Mouse (Mus musculus) embryonic fibroblast, embryonic 13.5 days (primary cell): ENCODE measurements around the gene Ccdc39. TPM values are rescaled to one million over a fixed set of nuclear protein-coding genes. Genes with fewer than 3 reads are reported as not detected.

Experiments
- H3K27ac ChIP-seq: 2 replicates; pipeline ENCODE4 v1.5.1; 2012; ENCODE audit warnings: low read length, control low read depth, inconsistent platforms; ENCODE audit not compliant: insufficient read depth
- H3K4me1 ChIP-seq: 2 replicates; pipeline ENCODE4 v1.6.1; 2011; ENCODE audit warnings: low read length; ENCODE audit not compliant: control insufficient read depth, insufficient read depth
- H3K4me3 ChIP-seq: 2 replicates; pipeline ENCODE4 v1.5.1; 2011; ENCODE audit warnings: mild to moderate bottlenecking, control low read depth, low read length; ENCODE audit not compliant: insufficient read depth
- CTCF ChIP-seq: IDR thresholded peaks from 2 replicates; pipeline ENCODE4 v1.5.1; 2011; ENCODE audit warnings: mild to moderate bottlenecking, control low read depth, low read length, moderate library complexity, borderline replicate concordance; ENCODE audit not compliant: insufficient read depth
- POLR2A ChIP-seq: IDR thresholded peaks from 2 replicates; pipeline ENCODE4 v1.6.1; 2011; ENCODE audit warnings: low read depth, mild to moderate bottlenecking, control low read depth, low read length, moderate library complexity
- polyA plus RNA-seq: library from polyadenylated mRNA; stranded (reverse); fragments of >200 nt; gene quantifications from 2 replicates; pipeline ENCODE4 v1.2.4, GENCODE M21; 2011; ENCODE audit warnings: low read depth; ENCODE audit not compliant: missing spikeins, insufficient read length

The Ccdc39 gene
- polyA plus RNA-seq, 1 experiment = 4.1 TPM

DNA sequence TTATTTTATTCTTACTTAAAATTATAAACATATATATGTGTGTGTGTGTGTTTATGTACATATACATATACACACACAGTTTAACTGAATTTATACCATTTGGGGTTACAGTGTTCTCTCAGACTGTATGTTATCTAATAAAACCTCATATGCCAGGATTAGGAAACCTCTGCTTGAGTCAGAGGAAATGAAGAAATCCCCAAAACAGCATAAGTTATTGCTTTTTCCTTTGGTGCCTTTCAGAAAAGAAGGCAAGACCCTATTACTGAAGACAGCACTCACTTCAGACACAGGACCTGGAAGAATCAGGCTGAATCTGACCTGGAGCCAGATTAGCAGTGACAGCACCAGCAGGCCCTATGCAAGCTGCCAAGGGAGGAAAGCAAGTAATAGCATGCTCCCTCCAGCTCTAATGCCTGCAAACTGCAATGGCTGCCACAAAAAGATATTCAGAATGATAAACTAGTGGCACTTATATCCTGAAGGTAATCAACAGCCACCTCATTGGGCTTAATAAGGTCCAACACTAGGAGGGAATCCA, 20.0 kb upstream of the Ccdc39 start:
- no peak for TF ChIP-seq POLR2A
- TF ChIP-seq CTCF = no peak
- H3K4me3 ChIP-seq = no peak overlapping the region
- H3K4me1 ChIP-seq = no peaks in the 10 kb centered on the region
- no peak overlapping the region for H3K27ac ChIP-seq

DNA sequence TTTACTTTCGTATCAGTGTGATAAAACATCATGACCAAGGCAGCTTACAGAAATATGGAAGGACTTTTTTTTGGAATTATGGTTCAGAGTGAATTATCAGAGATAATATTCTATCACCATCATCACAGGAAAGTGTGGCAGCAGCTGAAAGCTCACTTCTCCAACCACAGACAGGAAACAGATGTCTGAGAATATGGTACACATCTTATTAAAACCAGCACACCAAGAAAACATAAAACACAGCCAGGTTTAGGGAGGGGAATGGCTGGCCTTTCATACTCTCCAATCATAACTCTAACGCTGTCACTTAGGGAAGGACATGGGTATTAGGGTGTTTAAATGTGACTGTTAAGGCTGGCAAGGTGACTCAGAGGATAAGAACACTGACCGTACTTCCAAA, 14.8 kb upstream of the Ccdc39 start:
- Histone ChIP-seq H3K4me1 (no peaks in the 10 kb centered on the region), H3K27ac (no peak overlapping the region), H3K4me3 (no peak overlapping the region)
- TF ChIP-seq POLR2A (no peak), CTCF (no peak)

DNA sequence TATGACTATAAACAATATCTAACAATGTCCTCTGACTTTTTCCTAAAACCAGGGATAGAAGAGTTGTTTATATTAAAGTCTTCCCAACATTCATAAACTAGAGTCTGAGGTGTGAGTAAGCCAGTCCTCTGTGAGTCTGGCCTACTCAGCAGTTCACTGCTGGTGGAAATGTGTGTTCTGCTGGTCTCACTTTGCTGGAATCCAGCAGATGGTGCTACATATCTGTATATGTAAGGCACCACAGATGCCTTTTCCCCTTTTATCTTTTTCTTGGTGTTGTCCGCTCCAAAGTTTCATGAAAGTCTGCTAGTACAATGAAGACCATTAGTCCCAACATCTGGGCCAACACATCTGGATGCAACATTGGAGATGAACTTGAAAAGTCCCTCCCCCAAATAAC, 9.0 kb upstream of the Ccdc39 start:
- no peaks in the 10 kb centered on the region for H3K4me1 ChIP-seq
- no peak overlapping the region for H3K4me3 ChIP-seq
- no peak overlapping the region for H3K27ac ChIP-seq
- TF ChIP-seq POLR2A = no peak
- TF ChIP-seq CTCF = no peak

DNA sequence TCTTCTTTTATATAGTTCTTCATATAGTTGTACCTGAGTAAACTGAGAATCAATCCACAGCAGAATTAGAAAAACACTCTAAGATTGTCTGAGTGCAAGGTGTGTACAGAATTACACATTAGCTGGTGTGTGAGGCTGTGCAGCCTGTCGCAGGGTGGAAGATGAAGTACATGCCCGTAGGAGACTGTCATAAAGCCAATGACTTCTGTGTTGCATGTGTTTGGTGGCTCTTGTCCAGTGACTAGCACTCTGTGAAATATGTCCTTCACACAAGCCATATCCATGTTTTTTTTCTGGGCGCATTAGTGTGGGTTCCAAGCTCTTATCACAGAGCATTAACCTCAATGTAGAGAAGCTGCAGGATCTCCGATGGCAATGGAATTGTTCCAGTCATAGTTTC, 6.7 kb upstream of the Ccdc39 start:
- H3K4me3 ChIP-seq = no peak overlapping the region

GRCm38 (mm10) chr3:33846639-33847038, 2.5 kb upstream of the Ccdc39 start:
- H3K27ac ChIP-seq = no peak overlapping the region
- TF ChIP-seq CTCF (no peak), POLR2A (no peak)
- H3K4me3 ChIP-seq = no peak overlapping the region
- H3K4me1 ChIP-seq = no peaks in the 10 kb centered on the region

More for the DNA sequence above, 6.7 kb upstream of the Ccdc39 start:
- TF ChIP-seq CTCF = no peak
- no peak for TF ChIP-seq POLR2A
- Histone ChIP-seq H3K4me1 (no peaks in the 10 kb centered on the region), H3K27ac (no peak overlapping the region)

- Histone ChIP-seq H3K4me3 (no peak overlapping the region), H3K4me1 (no peaks in the 10 kb centered on the region), H3K27ac (no peak overlapping the region)
- TF ChIP-seq POLR2A (no peak), CTCF (no peak)
Measured at GRCm38 (mm10) chr3:33838877-33839276, 5.2 kb downstream of the Ccdc39 start.

GRCm38 (mm10) chr3:33836576-33836975, 7.5 kb downstream of the Ccdc39 start:
- Histone ChIP-seq H3K27ac (no peak overlapping the region), H3K4me1 (no peaks in the 10 kb centered on the region), H3K4me3 (no peak overlapping the region)
- TF ChIP-seq CTCF (no peak), POLR2A (no peak)

- Histone ChIP-seq H3K4me1 (no peaks in the 10 kb centered on the region), H3K27ac (no peak overlapping the region), H3K4me3 (no peak overlapping the region)
- TF ChIP-seq POLR2A (no peak), CTCF (no peak)
Measured at GRCm38 (mm10) chr3:33832351-33832750, 11.8 kb downstream of the Ccdc39 start.

DNA sequence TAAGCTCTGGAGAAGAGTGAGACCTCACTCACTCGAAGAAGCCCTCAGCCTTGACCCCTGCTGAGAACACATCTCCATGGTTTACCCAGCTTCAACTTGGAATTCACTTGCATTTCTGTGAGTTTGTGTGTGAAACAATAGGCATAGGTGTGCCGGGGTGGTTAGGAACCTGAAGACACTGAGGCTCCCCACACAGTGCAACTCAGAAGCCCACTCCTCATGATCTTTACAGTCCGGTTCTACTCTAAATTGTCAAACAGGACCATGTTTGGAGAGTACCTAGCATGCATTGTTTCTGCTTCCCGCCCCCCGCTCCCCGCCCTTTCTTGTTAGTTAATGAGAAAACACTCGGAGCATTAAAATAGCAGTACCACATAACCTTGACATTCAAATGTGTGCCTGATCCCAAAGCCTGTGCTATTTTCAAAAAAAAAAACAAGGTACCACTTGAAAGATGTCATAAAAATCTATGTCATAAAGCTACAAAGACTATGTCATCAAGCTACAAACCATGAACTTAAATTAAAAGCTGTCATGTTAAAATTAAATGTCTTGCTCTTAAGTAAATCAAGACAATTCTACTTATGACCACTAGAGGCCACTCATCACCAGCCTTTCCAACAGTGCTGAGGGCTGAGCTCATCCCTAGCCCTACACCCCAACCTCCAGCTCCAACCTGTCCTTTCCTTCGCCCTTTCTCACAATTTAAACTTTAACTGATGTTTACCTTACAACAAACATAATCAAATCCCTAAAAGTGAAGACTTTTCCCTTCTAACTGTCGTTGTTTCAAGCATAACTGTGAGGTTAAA, 19.8 kb downstream of the Ccdc39 start:
- no peak overlapping the region for H3K27ac ChIP-seq
- H3K4me1 ChIP-seq = no peaks in the 10 kb centered on the region
- TF ChIP-seq CTCF (peak; percentile 64; the same call in 1 of the 2 replicates), POLR2A (no peak)
- H3K4me3 ChIP-seq = no peak overlapping the region

DNA sequence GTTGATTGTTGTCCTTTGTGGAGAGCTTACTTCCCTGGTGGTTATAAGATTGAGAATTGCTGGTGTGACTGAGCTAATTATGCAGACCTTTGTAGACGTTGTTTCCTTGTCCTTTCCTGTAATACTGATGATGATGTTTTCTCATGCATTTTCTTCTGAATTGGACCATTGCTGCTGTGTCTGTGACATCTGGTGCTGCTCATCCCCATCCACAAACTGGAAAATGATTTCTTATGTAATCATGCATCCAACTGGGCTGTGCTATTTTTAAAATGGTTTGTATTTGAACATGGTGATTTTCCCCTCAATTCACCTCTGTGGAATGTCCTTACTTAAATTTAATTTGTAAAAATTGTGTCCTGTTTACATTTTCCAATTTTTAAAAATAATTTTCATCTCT, 37.0 kb downstream of the Ccdc39 start:
- Histone ChIP-seq H3K4me1 (no peaks in the 10 kb centered on the region), H3K27ac (no peak overlapping the region), H3K4me3 (no peak overlapping the region)
- TF ChIP-seq CTCF = no peak
- TF ChIP-seq POLR2A = no peak

- peak overlapping the region; percentile 100 for H3K4me3 ChIP-seq
- TF ChIP-seq CTCF = no peak
- no peak for TF ChIP-seq POLR2A
- H3K27ac ChIP-seq = peak overlapping the region; percentile 64
- no peaks in the 10 kb centered on the region for H3K4me1 ChIP-seq
Measured at GRCm38 (mm10) chr3:33800513-33800820, 43.6 kb downstream of the Ccdc39 start.
